Mouse (Mus musculus) hindbrain, embryonic 12.5 days (tissue): ENCODE data around the gene Def6. TPM values are rescaled to one million over a fixed set of nuclear protein-coding genes. Genes with fewer than 3 reads are reported as not detected.
"Not testable (repeated sequence)": the region's sequence is repeated elsewhere in the genome, so short reads cannot be mapped to it uniquely, and the experiment has no call there.

Source experiments
- ATAC-seq: fragments of 200-750 bp; cut with Nextera tagmentation; 2 replicates; pipeline ENCODE4 v1.8.0; 2017; ENCODE audit warnings: moderate TSS enrichment; ENCODE audit not compliant: low FRiP score
- H3K27ac ChIP-seq: fragments of 300-500 bp; sonication (generic); 2 replicates; pipeline ENCODE4 v1.5.1; 2016; ENCODE audit warnings: mild to moderate bottlenecking
- H3K27me3 ChIP-seq: fragments of 300-500 bp; sonication (generic); 2 replicates; pipeline ENCODE4 v1.6.1; 2016; ENCODE audit warnings: mild to moderate bottlenecking
- H3K36me3 ChIP-seq: fragments of 300-500 bp; sonication (generic); 2 replicates; pipeline ENCODE4 v1.6.1; 2016; ENCODE audit warnings: mild to moderate bottlenecking
- H3K4me1 ChIP-seq: fragments of 300-500 bp; sonication (generic); 2 replicates; pipeline ENCODE4 v1.6.1; 2016
- H3K4me2 ChIP-seq: fragments of 300-500 bp; sonication (generic); replicated peaks from 2 replicates; pipeline ENCODE4 v1.6.1; 2016; ENCODE audit warnings: mild to moderate bottlenecking
- H3K4me3 ChIP-seq: fragments of 300-500 bp; sonication (generic); 2 replicates; pipeline ENCODE4 v1.5.1; 2016; ENCODE audit warnings: mild to moderate bottlenecking
- H3K9ac ChIP-seq: fragments of 300-500 bp; sonication (generic); 2 replicates; pipeline ENCODE4 v1.6.1; 2016; ENCODE audit warnings: mild to moderate bottlenecking, moderate library complexity
- H3K9me3 ChIP-seq: fragments of 300-500 bp; sonication (generic); replicated peaks from 2 replicates; pipeline ENCODE4 v1.6.1; 2016; ENCODE audit warnings: mild to moderate bottlenecking
- WGBS: fragments of 180-500 bp; shearing (Covaris S2); methylation state at CpG from one replicate; pipeline ENCODE4 v1.1.7; 2016; 5-methylcytosine and 5-hydroxymethylcytosine counted together
- polyA plus RNA-seq: library from polyadenylated mRNA; unstranded; fragments of >200 nt; fragmentation: Nextera tagmentation; extraction: Ambion mirVana; gene quantifications from 2 replicates; pipeline ENCODE4 v1.2.1, GENCODE M21; 2016

Def6 gene
- polyA plus RNA-seq, 1 experiment from 2014 or later, result 5.7 TPM

- Histone ChIP-seq H3K4me3 (no peak overlapping the region), H3K36me3 (no peaks in the 10 kb centered on the region), H3K9me3 (no peaks in the 10 kb centered on the region), H3K9ac (no peak overlapping the region), H3K4me2 (no peak overlapping the region), H3K27me3 (no peaks in the 10 kb centered on the region; the same call in none of the 2 replicates), H3K4me1 (peaks cover 12% of the 10 kb centered on the region), H3K27ac (no peak overlapping the region)
- ATAC-seq, result no peak
- 84% methylated on average over 6 of the region's 6 CpGs for WGBS
Measured at GRCm38 (mm10) chr17:28211921-28212341, 4.4 kb downstream of the Def6 start.

GRCm38 (mm10) chr17:28212391-28212790 is 4.8 kb downstream of the Def6 start:
- Histone ChIP-seq H3K27me3 (no peaks in the 10 kb centered on the region; the same call in none of the 2 replicates), H3K36me3 (no peaks in the 10 kb centered on the region), H3K9me3 (no peaks in the 10 kb centered on the region), H3K9ac (no peak overlapping the region), H3K27ac (no peak overlapping the region), H3K4me2 (no peak overlapping the region), H3K4me1 (peaks cover 8% of the 10 kb centered on the region), H3K4me3 (no peak overlapping the region)
- ATAC-seq, result no peak
- WGBS, result 72% methylated on average over 9 of the region's 9 CpGs

- no peak overlapping the region for H3K9ac ChIP-seq
- no peak overlapping the region for H3K4me3 ChIP-seq
- H3K4me2 ChIP-seq, result no peak overlapping the region
- no peaks in the 10 kb centered on the region for H3K36me3 ChIP-seq
- WGBS, result 22% methylated on average over 4 of the region's 4 CpGs
- H3K27me3 ChIP-seq, result no peaks in the 10 kb centered on the region; the same call in none of the 2 replicates
- H3K4me1 ChIP-seq, result 0 out of 2 replicates have a peak, but pooled peaks cover 3% of the 10 kb centered on the region
- no peak for ATAC-seq
- H3K27ac ChIP-seq, result no peak overlapping the region
- no peaks in the 10 kb centered on the region for H3K9me3 ChIP-seq
Measured at GRCm38 (mm10) chr17:28213236-28213635, 5.7 kb downstream of the Def6 start.

GRCm38 (mm10) chr17:28216791-28217190 is 9.2 kb downstream of the Def6 start:
- 92% methylated on average over 9 of the region's 9 CpGs for WGBS
- ATAC-seq, result no peak
- Histone ChIP-seq H3K27me3 (no peaks in the 10 kb centered on the region; the same call in none of the 2 replicates), H3K4me1 (0 out of 2 replicates have a peak, but pooled peaks cover 4% of the 10 kb centered on the region), H3K9me3 (no peaks in the 10 kb centered on the region), H3K27ac (no peak overlapping the region), H3K36me3 (no peaks in the 10 kb centered on the region), H3K4me2 (no peak overlapping the region), H3K9ac (no peak overlapping the region), H3K4me3 (no peak overlapping the region)

- WGBS, result 27% methylated on average over 23 of the region's 23 CpGs
- H3K4me3 ChIP-seq, result no peak overlapping the region
Measured at GRCm38 (mm10) chr17:28217721-28218649, 10.4 kb downstream of the Def6 start.

GRCm38 (mm10) chr17:28222463-28222862 is 14.9 kb downstream of the Def6 start:
- not testable (repeated sequence) for H3K4me3 ChIP-seq, H3K27me3 ChIP-seq, H3K4me2 ChIP-seq, H3K36me3 ChIP-seq, H3K9ac ChIP-seq, ATAC-seq, H3K9me3 ChIP-seq, H3K27ac ChIP-seq
- 93% methylated on average over 10 of the region's 10 CpGs for WGBS
- peaks cover 21% of the 10 kb centered on the region for H3K4me1 ChIP-seq

More at GRCm38 (mm10) chr17:28217721-28218649, 10.4 kb downstream of the Def6 start:
- Histone ChIP-seq H3K4me2 (no peak overlapping the region; the same call in 1 of the 2 replicates), H3K4me1 (peaks cover 7% of the 10 kb centered on the region), H3K27ac (no peak overlapping the region), H3K9me3 (no peaks in the 10 kb centered on the region), H3K36me3 (no peaks in the 10 kb centered on the region), H3K9ac (no peak overlapping the region), H3K27me3 (no peaks in the 10 kb centered on the region; the same call in none of the 2 replicates)
- no peak for ATAC-seq

DNA sequence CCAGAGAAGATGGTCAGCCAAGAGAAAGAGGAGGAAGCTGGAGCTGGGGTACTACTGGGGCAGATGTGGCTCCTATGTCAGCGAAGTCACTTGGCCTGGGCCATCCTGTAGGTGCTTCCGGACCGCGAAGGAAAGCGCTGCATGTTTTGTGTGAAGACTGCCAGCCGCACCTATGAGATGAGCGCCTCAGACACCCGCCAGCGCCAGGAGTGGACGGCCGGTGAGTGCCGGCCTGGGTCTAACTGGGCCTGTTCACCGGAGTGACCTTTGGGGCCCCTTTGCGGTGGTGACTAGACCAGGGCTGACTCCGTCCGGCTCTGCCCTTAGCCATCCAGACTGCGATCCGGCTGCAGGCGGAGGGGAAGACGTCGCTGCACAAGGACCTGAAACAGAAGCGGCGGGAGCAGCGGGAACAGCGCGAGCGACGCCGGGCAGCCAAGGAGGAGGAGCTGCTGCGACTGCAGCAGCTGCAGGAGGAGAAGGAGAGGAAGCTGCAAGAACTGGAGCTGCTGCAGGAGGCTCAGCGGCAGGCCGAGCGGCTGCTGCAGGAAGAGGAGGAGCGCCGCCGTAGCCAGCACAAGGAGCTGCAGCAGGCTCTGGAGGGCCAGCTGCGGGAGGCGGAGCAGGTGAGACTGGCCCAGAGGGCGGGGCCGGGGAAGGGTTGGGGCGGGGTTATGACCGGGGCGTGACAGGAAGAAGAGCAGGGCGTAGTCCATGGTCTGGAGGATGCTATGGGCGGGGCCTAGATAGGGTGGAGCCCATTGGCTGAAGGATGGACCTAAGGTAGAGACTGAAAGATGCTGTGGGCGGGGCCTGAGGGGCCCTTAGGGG is 16.2 kb downstream of the Def6 start:
- H3K9ac ChIP-seq, result peak overlapping the region; percentile 70
- H3K4me2 ChIP-seq, result peak overlapping the region; percentile 78
- WGBS, result under 1% methylated on average over 46 of the region's 46 CpGs
- H3K4me1 ChIP-seq, result peaks cover 17% of the 10 kb centered on the region
- peak overlapping the region; percentile 43 for H3K4me3 ChIP-seq
- ATAC-seq, result peak; percentile 86
- H3K36me3 ChIP-seq, result no peaks in the 10 kb centered on the region
- no peaks in the 10 kb centered on the region for H3K9me3 ChIP-seq
- H3K27ac ChIP-seq, result peak overlapping the region; percentile 75
- H3K27me3 ChIP-seq, result no peaks in the 10 kb centered on the region

DNA sequence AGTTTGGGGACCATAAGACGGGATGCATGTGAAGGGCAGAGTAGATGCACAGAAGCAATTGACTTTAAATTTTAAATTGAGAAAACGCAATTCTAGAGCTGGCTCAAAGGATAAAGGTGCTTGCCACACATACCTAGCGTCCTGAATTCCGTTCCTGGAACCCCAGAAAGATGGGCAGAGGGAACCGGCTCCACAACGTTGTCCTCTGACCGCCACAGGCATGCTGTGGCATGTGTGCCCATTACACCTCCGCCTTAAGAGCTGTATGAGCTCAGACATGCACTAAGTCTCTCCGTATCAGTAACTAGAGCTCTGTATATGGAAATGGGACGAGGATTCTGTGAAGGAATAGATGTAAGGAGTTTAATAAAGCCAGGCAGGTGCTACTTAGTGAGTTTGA is 17.0 kb downstream of the Def6 start:
- no peaks in the 10 kb centered on the region for H3K27me3 ChIP-seq
- H3K4me2 ChIP-seq, result no peak overlapping the region
- no peak overlapping the region; the same call in 1 of the 2 replicates for H3K27ac ChIP-seq
- no peak for ATAC-seq
- H3K4me3 ChIP-seq, result no peak overlapping the region
- WGBS, result 87% methylated on average over 10 of the region's 10 CpGs
- H3K36me3 ChIP-seq, result no peaks in the 10 kb centered on the region
- H3K9ac ChIP-seq, result no peak overlapping the region
- H3K9me3 ChIP-seq, result no peaks in the 10 kb centered on the region
- peaks cover 17% of the 10 kb centered on the region for H3K4me1 ChIP-seq

- Histone ChIP-seq H3K27me3 (no peaks in the 10 kb centered on the region), H3K36me3 (no peaks in the 10 kb centered on the region), H3K4me2 (peak overlapping the region; percentile 67), H3K27ac (peak overlapping the region; percentile 68; the same call in 1 of the 2 replicates), H3K4me1 (peaks cover 17% of the 10 kb centered on the region), H3K9me3 (no peaks in the 10 kb centered on the region), H3K4me3 (peak overlapping the region; percentile 35), H3K9ac (peak overlapping the region; percentile 54)
- ATAC-seq, result peak; percentile 47
- WGBS, result under 1% methylated on average over 21 of the region's 21 CpGs
Measured at GRCm38 (mm10) chr17:28226014-28226413, 18.4 kb downstream of the Def6 start.

DNA sequence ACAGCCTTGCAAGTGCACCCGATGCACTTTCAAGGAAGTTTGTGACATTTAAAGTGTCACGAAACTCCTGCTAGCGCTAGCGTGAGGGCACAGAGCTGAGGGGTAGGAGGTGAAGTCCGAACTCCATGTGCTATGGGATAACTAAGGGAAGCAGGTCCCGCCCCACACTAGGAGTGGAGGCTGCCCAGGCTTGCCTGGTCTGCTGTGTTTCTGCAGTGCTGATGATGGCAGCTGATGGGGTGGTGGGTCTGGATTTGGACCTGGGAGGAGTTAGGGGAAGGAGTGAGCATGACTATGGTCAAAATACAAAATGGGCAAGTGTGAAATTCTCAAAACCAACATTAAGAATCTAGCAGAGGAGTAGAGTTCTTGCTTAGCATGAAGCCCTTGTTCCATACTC is 22.9 kb downstream of the Def6 start:
- H3K9me3 ChIP-seq, result no peaks in the 10 kb centered on the region
- no peaks in the 10 kb centered on the region for H3K36me3 ChIP-seq
- no peak overlapping the region for H3K4me2 ChIP-seq
- no peak for ATAC-seq
- H3K4me1 ChIP-seq, result peaks cover 17% of the 10 kb centered on the region
- no peak overlapping the region; the same call in 1 of the 2 replicates for H3K9ac ChIP-seq
- 88% methylated on average over 6 of the region's 6 CpGs for WGBS
- no peak overlapping the region for H3K4me3 ChIP-seq
- no peak overlapping the region for H3K27ac ChIP-seq
- no peaks in the 10 kb centered on the region for H3K27me3 ChIP-seq

- Histone ChIP-seq H3K27ac (no peak overlapping the region), H3K9me3 (no peaks in the 10 kb centered on the region), H3K4me3 (no peak overlapping the region), H3K9ac (no peak overlapping the region), H3K4me2 (no peak overlapping the region), H3K4me1 (peaks cover 13% of the 10 kb centered on the region), H3K27me3 (no peaks in the 10 kb centered on the region), H3K36me3 (no peaks in the 10 kb centered on the region)
- no peak for ATAC-seq
- 85% methylated on average over 18 of the region's 18 CpGs for WGBS
Measured at GRCm38 (mm10) chr17:28231026-28231736, 23.6 kb downstream of the Def6 start.
